Mouse (Mus musculus) c-Kit-positive CD71-positive TER-119-positive erythroid progenitor cells, embryonic 14.5 days (primary cell): ENCODE measurements around the gene Drd2.
A peak's percentile ranks its signal among the peaks of the same experiment; 100 is the strongest.

ENCODE experiments used
- DNase-seq: peaks from one replicate; pipeline ENCODE4 v3.0.0-alpha.2; 2013; ENCODE audit warnings: low spot score

Gene Drd2

GRCm38 (mm10) chr9:49340136-49341043, at the start of gene Drd2:
Gene Drd2 (plus strand): TSS chr9:49340627.
- peak; percentile 1 for DNase-seq

- no peak for DNase-seq
Measured at GRCm38 (mm10) chr9:49295101-49295500, 45.3 kb upstream of the Drd2 start.

- DNase-seq = no peak
Measured at GRCm38 (mm10) chr9:49307576-49307975, 32.9 kb upstream of the Drd2 start.

GRCm38 (mm10) chr9:49310821-49311220, 29.6 kb upstream of the Drd2 start:
- no peak for DNase-seq

- DNase-seq = no peak
Measured at GRCm38 (mm10) chr9:49318638-49319037, 21.8 kb upstream of the Drd2 start.

GRCm38 (mm10) chr9:49341044-49341365, 578 bp downstream of the Drd2 start:
- DNase-seq = peak; percentile 4

- DNase-seq = no peak
Measured at GRCm38 (mm10) chr9:49365763-49366162, 25.3 kb downstream of the Drd2 start.

- DNase-seq = no peak
Measured at GRCm38 (mm10) chr9:49373946-49374345, 33.5 kb downstream of the Drd2 start.

- no peak for DNase-seq
Measured at GRCm38 (mm10) chr9:49379962-49380361, 39.5 kb downstream of the Drd2 start.

GRCm38 (mm10) chr9:49384041-49384440, 43.6 kb downstream of the Drd2 start:
- no peak for DNase-seq

- no peak for DNase-seq
Measured at GRCm38 (mm10) chr9:49384855-49385254, 44.4 kb downstream of the Drd2 start.

- no peak for DNase-seq
Measured at GRCm38 (mm10) chr9:49385301-49385700, 44.9 kb downstream of the Drd2 start.

GRCm38 (mm10) chr9:49386119-49386518, 45.7 kb downstream of the Drd2 start:
- no peak for DNase-seq

GRCm38 (mm10) chr9:49392242-49392641, 51.8 kb downstream of the Drd2 start:
- no peak for DNase-seq

- DNase-seq = no peak
Measured at GRCm38 (mm10) chr9:49396006-49396405, 55.6 kb downstream of the Drd2 start.

- no peak for DNase-seq
Measured at GRCm38 (mm10) chr9:49403711-49404110, 63.3 kb downstream of the Drd2 start.

GRCm38 (mm10) chr9:49407028-49407427, 66.6 kb downstream of the Drd2 start:
- no peak for DNase-seq

GRCm38 (mm10) chr9:49410621-49411020, 70.2 kb downstream of the Drd2 start:
- DNase-seq = no peak

GRCm38 (mm10) chr9:49423866-49424265, 83.4 kb downstream of the Drd2 start:
- DNase-seq = no peak

GRCm38 (mm10) chr9:49425585-49425984, 85.2 kb downstream of the Drd2 start:
- no peak for DNase-seq

- DNase-seq = no peak
Measured at GRCm38 (mm10) chr9:49426921-49427320, 86.5 kb downstream of the Drd2 start, which contains the start of gene Ankk1. Gene Ankk1 (minus strand): TSS chr9:49427021.

GRCm38 (mm10) chr9:49427478-49427877, 87.1 kb downstream of the Drd2 start:
- no peak for DNase-seq

- no peak for DNase-seq
Measured at GRCm38 (mm10) chr9:49442621-49443020, 102.2 kb downstream of the Drd2 start.

GRCm38 (mm10) chr9:49450491-49450890, 110.1 kb downstream of the Drd2 start:
- DNase-seq = no peak
